Mouse (Mus musculus) urinary bladder, postnatal 36 days (tissue): Measurements from ENCODE around the gene Ms4a6b.
"Not testable (repeated sequence)": the region's sequence is repeated elsewhere in the genome, so short reads cannot be mapped to it uniquely, and the experiment has no call there.

ENCODE experiments used
- DNase-seq, 2 experiments: peaks; one replicate each; pipeline ENCODE4 v3.0.0; 2022; ENCODE audit warnings: low spot score in 2 of 2, mixed read lengths in 1 of 2

Gene Ms4a6b

GRCm38 (mm10) chr19:11516246-11516645, at the start of gene Ms4a6b:
TSS of gene Ms4a6b (plus strand) at chr19:11516512.
- DNase-seq: no peak

DNA sequence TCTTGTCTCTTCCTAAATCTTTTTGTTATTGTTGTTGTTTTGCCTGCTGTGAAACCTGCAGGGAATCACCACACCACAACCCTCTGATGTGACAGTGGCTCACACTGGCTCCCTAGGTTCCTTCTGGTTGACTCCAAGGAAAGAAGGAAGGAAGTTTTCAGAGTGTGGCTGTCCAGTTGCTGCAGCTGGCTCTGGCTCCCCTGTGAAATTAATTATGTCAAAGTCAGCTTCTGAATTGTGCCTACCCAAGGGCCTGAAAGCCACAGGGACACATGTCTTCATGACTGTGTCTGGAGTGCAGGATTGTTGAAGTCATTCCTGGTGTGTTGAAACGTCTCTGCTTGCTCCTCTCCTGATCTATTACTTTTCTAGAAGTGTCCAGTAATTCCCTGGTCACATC, 48.0 kb upstream of the Ms4a6b start:
- not testable (repeated sequence) for DNase-seq

DNA sequence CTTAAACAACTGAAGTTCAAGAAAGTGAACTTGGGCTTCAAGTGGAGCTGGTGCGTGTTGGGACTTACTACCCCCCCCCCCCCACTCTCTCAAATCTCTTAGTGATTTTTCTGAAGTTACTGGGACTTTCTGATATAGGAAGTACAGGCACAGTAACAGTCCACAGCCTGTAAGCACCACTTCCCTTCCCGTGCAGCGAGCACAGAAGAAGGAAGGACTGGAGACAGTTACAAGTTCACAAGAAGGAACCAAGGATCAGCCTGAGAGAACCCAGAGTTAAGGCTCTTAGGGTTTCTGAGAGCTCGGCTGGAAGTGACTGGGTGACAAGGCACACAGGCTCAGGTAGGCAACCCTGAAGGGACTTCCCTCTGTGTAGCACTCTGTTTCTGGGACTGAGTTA, 47.1 kb upstream of the Ms4a6b start, which contains the start of gene Ms4a6c:
Ms4a6c (plus strand) TSS at position 152 of the 400 bp plus-strand sequence.
- DNase-seq: not testable (repeated sequence)

- DNase-seq: no peak
Observed at GRCm38 (mm10) chr19:11479714-11480113, 36.6 kb upstream of the Ms4a6b start.

DNA sequence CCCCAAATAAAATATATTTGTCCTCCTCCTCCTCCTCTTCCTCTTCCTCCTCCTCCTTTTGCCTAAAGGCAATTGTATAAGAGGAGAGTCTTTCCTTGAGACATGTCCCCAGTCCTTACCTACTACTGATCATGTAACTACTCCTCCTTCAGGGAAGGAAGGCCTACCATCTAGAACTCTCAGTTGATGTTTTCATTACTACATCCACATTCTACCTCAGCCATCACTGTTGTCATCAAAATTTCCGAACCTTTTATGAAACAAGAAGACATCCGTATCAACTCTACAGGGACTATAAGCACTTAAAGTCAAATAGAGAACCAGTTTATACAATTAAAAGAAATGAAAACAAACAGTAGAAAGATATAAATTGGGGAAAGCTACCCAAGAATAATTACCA, 33.6 kb upstream of the Ms4a6b start:
- no peak for DNase-seq

DNA sequence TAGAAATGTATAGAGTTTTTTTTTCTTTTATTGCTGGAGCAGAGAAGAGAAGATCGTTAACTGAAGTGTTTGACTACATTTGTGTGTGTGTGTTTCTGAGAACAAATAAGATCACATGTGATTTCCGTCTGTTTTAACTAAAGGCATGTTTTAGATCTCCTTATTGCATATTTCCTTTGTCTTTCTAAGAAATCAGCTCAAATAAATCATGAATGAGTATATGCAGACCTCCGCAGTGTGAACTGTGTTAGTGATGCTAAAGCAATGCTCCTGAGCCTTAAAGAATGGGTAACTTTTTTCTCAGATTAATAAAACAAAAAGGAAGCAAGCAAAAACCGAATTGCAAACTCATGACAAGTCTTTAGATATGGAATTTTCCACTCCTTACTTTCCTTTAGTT, 32.4 kb upstream of the Ms4a6b start:
- no peak for DNase-seq

DNA sequence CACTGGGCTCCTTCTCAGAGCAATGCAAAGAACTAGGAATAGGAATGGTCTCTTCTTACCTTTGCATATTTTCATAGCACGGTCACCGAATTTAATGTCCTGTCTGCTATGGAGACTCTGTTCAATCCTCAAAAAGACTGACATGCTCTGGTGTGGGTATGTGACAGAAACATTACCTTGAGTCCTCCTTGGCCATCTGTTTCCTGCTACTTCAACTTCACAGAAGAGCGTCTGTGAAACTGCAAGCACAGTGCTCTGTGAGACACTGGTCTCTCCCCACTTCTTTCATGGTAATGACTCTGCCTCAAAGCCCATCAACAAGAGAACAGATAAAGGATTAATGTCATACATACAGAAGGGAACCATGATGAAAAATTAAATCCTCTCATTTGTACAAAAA, 31.9 kb upstream of the Ms4a6b start:
- DNase-seq: no peak

GRCm38 (mm10) chr19:11485266-11485665, 31.0 kb upstream of the Ms4a6b start:
- DNase-seq: no peak

DNA sequence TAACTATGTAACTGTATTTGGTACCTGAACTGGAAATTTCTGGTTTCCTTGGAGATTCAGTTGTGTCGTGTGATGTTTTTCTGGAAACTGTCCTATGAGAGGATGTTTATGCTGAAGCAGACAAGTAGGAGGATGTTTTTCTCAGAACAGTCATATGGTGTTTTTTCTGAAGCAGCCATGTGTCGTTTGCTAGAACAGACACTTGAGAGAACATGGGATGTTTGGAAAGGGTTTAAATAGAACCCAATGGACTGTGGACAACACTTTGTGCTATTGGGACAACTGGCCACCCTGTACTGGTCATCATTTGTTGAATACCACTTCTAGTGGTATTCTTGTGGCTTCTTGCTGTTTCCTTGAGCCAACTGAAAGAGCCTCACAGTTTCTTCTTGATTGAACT, 30.6 kb upstream of the Ms4a6b start, which contains the start of gene Gm8369:
Gm8369 (plus strand) TSS at position 193 of the 400 bp plus-strand sequence.
- no peak for DNase-seq

DNA sequence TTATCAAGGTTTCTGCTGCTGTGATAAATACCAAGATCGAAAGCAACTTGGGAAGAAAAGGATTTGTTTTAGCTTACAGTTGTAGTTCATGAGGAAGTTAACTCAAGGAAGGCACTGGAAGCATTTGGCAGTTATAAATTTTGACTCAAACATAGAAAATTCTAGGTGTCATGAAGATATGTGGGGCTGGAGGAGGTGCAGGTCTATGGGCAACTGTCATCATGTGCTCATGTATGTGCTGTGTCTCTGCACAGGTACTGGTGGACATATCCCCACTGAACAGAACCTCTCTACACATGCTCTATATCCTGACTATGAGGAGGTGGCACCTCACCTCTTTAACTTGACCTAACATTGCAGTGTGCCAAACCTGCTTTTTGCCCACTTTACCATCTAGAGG, 29.7 kb upstream of the Ms4a6b start:
- DNase-seq: no peak

- DNase-seq: no peak
Observed at GRCm38 (mm10) chr19:11491406-11492189, 24.7 kb upstream of the Ms4a6b start.

- DNase-seq: no peak
Observed at GRCm38 (mm10) chr19:11492671-11493070, 23.6 kb upstream of the Ms4a6b start.

DNA sequence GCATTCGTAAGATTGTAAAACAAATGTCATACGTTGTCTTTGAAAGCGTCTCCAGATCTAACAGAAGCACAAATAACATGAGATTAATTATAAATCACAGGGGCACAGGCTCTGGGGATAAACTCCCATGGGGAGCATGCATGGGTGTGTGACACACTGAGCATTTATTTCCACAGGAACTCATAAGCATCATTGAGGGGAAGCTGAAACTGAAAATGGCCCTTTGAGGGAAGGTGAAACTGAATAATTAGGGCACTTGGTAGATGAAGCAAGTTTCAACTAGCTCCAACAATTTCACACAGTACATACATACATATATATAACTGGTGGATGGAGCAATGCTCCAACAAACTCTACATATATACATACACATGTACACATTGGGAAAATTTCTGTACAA, 21.8 kb upstream of the Ms4a6b start:
- DNase-seq: no peak

DNA sequence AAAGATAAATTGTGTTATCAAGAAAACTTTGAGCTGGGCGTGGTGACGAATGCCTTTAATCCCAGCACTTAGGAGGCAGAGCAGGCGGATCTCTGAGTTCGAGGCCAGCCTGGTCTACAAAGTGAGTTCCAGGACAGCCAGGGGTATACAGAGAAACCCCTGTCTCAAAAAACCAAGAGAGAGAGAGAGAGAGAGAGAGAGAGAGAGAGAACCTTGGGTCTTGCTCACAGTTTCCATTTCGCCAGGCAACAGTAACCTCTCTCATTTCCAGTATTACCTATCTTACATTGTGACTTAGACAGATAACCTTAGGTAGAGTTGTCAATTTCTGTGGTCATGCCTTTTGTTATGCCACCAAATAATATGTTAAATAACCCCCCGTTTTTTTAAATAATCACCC, 20.0 kb upstream of the Ms4a6b start:
- no peak for DNase-seq

GRCm38 (mm10) chr19:11497300-11497699, 19.0 kb upstream of the Ms4a6b start:
- not testable (repeated sequence) for DNase-seq

DNA sequence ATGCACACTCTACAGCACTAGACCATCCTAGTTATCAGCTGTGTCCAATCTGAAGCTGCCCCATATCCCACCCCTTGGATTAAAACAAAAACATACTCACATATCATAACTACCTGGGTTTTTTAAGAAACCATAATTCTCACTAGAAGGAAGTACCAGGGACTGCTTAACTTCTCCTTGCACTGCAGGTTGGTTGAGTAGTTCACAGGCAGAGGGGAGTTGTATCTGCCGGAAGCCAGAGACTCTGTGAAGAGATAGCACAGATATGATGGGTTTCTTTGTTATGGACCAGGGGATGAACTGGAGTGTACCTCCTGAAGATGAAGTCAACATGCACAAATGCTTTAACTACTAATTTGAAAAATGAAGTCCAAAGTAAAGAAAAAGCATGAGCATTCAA, 15.5 kb upstream of the Ms4a6b start:
- DNase-seq: no peak

DNA sequence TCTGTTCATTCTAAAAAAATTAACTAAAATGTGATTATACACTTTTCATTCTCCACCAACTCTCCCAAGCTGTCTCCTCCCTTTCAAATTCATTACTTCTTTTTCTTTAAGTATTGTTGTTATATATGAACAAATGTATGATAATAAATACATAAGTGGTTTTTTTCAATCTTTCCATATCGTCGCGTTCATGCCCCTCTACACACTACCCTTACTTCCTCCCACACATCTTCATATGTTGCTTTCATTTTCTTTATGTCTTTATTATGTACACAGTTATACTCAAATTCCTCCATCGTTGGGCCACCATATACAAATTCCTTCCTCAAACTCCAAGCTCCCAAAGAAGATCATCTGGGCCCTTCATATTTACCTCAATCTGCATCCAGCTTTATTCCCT, 15.0 kb upstream of the Ms4a6b start:
- no peak for DNase-seq

- no peak for DNase-seq
Observed at GRCm38 (mm10) chr19:11504857-11505256, 11.5 kb upstream of the Ms4a6b start.

GRCm38 (mm10) chr19:11513458-11513857, 2.9 kb upstream of the Ms4a6b start:
- DNase-seq: no peak

DNA sequence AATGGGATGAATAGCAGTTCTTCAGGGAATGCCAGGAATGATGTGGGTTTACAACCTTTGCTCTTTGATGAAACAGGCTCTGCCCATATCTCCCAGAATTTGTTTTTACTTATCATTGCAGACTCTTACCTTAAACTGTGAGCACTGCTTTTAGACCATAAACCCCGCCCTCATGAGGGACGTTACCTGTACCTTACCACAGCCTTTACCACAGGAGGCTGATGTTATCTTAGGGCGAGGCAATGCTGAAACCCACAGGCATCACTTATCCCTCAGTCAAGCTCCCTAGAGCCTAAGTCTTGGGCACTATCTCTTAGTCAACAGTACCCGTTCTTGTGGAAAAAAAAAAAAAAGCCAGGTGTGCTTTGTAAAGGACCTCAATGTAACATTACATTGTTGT, 533 bp downstream of the Ms4a6b start:
- no peak for DNase-seq

DNA sequence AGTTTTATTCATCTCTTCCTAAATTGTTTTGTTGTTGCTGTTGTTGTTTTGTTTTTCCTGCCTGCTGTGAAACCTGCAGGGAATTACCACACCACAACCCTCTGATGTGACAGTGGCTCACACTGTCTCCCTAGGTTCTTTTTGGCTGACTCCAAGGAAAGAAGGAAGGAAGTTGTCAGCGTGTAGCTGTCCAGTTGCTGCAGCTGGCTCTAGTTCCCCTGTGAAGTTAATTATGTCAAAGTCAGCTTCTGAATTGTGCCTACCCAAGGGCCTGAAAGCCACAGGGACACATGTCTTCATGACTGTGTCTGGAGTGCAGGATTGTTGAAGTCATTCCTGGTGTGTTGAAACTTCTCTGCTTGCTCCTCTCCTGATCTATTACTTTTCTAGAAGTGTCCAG, 1.1 kb downstream of the Ms4a6b start:
- DNase-seq: not testable (repeated sequence)

DNA sequence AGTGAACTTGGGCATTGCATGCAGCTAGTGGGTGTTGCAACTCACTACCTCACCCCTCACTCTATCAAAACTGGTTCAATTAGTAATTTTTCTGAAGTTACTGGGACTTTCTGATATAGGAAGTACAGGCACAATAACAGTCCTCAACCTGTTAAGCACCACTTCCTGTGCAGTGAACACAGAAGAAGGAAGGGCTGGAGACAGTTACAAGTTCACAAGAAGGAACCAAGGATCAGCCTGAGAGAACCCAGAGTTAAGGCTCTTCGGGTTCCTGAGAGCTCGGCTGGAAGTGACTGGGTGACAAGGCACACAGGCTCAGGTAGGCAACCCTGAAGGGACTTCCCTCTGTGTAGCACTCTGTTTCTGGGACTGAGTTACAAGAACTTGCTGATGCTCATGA, 2.0 kb downstream of the Ms4a6b start:
- not testable (repeated sequence) for DNase-seq

GRCm38 (mm10) chr19:11520146-11520545, 3.8 kb downstream of the Ms4a6b start:
- no peak for DNase-seq

GRCm38 (mm10) chr19:11533421-11533820, 17.1 kb downstream of the Ms4a6b start:
- DNase-seq: no peak
